Mouse (Mus musculus): Measurements from ENCODE around the gene Agap1.
A peak's percentile ranks its signal among the peaks of the same experiment; 100 is the strongest.

Gene Agap1

DNA sequence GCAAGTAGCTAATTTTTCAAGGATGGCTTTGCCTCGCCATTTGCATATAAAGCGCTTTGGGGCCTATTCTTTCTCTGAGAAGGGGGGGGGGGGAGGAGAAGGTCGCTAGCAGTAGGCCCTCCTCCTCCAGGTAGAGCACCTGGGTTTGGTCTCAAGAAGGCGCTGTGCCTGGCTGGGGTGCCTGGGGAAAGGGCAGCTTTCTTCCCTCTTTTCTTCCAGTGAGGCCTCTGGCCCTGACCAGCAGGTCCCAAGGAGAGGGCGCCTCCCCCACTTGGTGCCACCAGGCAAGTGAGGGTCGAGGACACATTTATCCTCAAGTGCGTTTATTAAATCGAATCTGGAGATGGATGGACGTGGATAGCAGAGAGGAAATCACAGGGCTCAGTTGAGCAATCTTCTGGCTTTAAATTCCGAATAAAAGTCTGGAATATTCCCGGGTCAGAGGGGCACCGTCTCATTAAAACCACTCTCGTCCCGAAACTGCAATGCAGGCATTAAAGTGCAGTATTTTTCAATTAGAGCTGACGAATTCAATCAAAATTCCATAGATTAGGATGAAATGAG is 486.4 kb downstream of the Agap1 start:
- no peak for DNase-seq

GRCm38 (mm10) chr1:89941701-89942381 is 487.2 kb downstream of the Agap1 start:
- DNase-seq = peak; percentile 42 to 49

DNA sequence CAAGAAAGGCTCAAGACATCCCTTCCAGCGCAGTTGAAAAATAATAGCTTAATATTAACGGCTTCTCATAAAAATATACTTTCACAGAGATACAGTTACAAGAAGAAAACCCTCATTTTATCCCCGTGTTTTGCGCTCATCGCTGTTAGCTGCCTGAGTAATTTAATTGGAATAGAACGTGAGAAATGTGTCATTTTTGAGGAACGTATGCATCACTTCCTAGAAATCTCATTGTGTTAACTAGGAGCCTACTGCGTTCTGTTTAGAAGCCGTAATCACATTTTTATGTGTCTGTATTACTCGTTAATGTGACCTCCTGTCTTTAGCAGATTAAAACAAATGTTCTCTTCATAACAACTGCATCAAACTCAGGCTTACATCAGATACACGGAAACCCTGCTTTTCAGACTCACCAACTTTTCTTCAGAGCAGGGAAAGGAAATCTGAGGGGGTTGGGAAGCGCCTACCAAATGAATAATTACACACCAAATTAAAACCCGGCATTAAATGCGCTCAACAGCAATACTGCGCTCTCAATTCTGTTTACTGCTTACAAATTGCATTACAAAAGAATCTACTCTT is 487.9 kb downstream of the Agap1 start:
- no peak for DNase-seq

GRCm38 (mm10) chr1:89943202-89943601 is 488.6 kb downstream of the Agap1 start:
- peak; percentile 92 for DNase-seq
